Mouse (Mus musculus) small intestine, adult 2 months (tissue): ENCODE measurements around the gene Negr1.

Experiments used
- CTCF ChIP-seq: fragments of 200-500 bp; IDR thresholded peaks from 2 replicates; pipeline ENCODE4 v1.5.1; 2012; ENCODE audit warnings: low read depth, mild to moderate bottlenecking, control low read depth, inconsistent platforms, low read length, moderate library complexity, mixed read lengths; ENCODE audit not compliant: insufficient replicate concordance, insufficient read length; ENCODE audit errors: extremely low read depth
- POLR2A ChIP-seq: fragments of 200-500 bp; IDR thresholded peaks from 2 replicates; pipeline ENCODE4 v1.6.1; 2012; ENCODE audit warnings: low read depth, mild to moderate bottlenecking, control low read depth, inconsistent platforms, low read length, moderate library complexity

GRCm38 (mm10) chr3:157146124-157146855 lies 584.7 kb downstream of the Negr1 start:
- TF ChIP-seq POLR2A (no peak), CTCF (no peak)
